Mouse (Mus musculus): ENCODE results near the gene Pak2. TPM values are rescaled to one million over a fixed set of nuclear protein-coding genes. Genes with fewer than 3 reads are reported as not detected.
"Not testable (repeated sequence)": the region's sequence is repeated elsewhere in the genome, so short reads cannot be mapped to it uniquely, and the experiment has no call there.

Pak2 gene
- polyA plus RNA-seq, 1 experiment, result 22.5 TPM

- peaks cover 3% of the 10 kb centered on the region; the same call in 1 of the 2 replicates for H3K4me1 ChIP-seq (ENCODE audit: control insufficient read depth, insufficient read depth, low read length)
- peak overlapping the region; percentile 93 for H3K27ac ChIP-seq (ENCODE audit: insufficient read depth, low read length)
- no peak for DNase-seq
- under 1% methylated on average over 29 of the region's 30 CpGs for WGBS
- peak overlapping the region; percentile 92 for H3K4me3 ChIP-seq (replicated peaks; ENCODE audit: insufficient read depth, low read depth, low read length)
- H3K27me3 ChIP-seq (ENCODE audit: control insufficient read depth, insufficient read depth, low read length), result no peaks in the 10 kb centered on the region
- TF ChIP-seq POLR2A (IDR thresholded peaks at IDR 0.05; ENCODE audit: borderline replicate concordance, insufficient read depth, low read length) (no peak), CTCF (IDR thresholded peaks at IDR 0.05; ENCODE audit: borderline replicate concordance, insufficient read depth, low read depth, low read length) (no peak)
Measured at GRCm38 (mm10) chr16:32078408-32078990, 643 bp downstream of the Pak2 start.

- no peak for DNase-seq
- Histone ChIP-seq H3K27ac (ENCODE audit: insufficient read depth, low read length) (no peak overlapping the region), H3K27me3 (ENCODE audit: control insufficient read depth, insufficient read depth, low read length) (no peaks in the 10 kb centered on the region), H3K4me3 (replicated peaks; ENCODE audit: insufficient read depth, low read depth, low read length) (peak overlapping the region; percentile 92), H3K4me1 (ENCODE audit: control insufficient read depth, insufficient read depth, low read length) (peaks cover 3% of the 10 kb centered on the region; the same call in 1 of the 2 replicates)
- 8% methylated on average over 13 of the region's 13 CpGs for WGBS
- TF ChIP-seq POLR2A (IDR thresholded peaks at IDR 0.05; ENCODE audit: borderline replicate concordance, insufficient read depth, low read length) (no peak), CTCF (IDR thresholded peaks at IDR 0.05; ENCODE audit: borderline replicate concordance, insufficient read depth, low read depth, low read length) (no peak)
Measured at GRCm38 (mm10) chr16:32077648-32078407, 1.3 kb downstream of the Pak2 start.

- 27% methylated on average over 3 of the region's 3 CpGs for WGBS
- Histone ChIP-seq H3K4me3 (replicated peaks; ENCODE audit: insufficient read depth, low read depth, low read length) (no peak overlapping the region), H3K27me3 (ENCODE audit: control insufficient read depth, insufficient read depth, low read length) (no peaks in the 10 kb centered on the region), H3K4me1 (ENCODE audit: control insufficient read depth, insufficient read depth, low read length) (peaks cover 3% of the 10 kb centered on the region; the same call in 1 of the 2 replicates), H3K27ac (ENCODE audit: insufficient read depth, low read length) (no peak overlapping the region)
- TF ChIP-seq CTCF (IDR thresholded peaks at IDR 0.05; ENCODE audit: borderline replicate concordance, insufficient read depth, low read depth, low read length), result no peak
- TF ChIP-seq POLR2A (IDR thresholded peaks at IDR 0.05; ENCODE audit: borderline replicate concordance, insufficient read depth, low read length), result no peak
- peak in 1 of 2 experiments; percentile 33 for DNase-seq
Measured at GRCm38 (mm10) chr16:32076406-32076805, 2.7 kb downstream of the Pak2 start.

GRCm38 (mm10) chr16:32075762-32076161, 3.4 kb downstream of the Pak2 start:
- TF ChIP-seq POLR2A (IDR thresholded peaks at IDR 0.05; ENCODE audit: borderline replicate concordance, insufficient read depth, low read length), result no peak

GRCm38 (mm10) chr16:32070070-32070469, 9.1 kb downstream of the Pak2 start:
- WGBS, result 83% methylated on average over 4 of the region's 4 CpGs
- not testable (repeated sequence) for H3K27me3 ChIP-seq (ENCODE audit: control insufficient read depth, insufficient read depth, low read length); DNase-seq; H3K4me3 ChIP-seq (replicated peaks; ENCODE audit: insufficient read depth, low read depth, low read length); H3K4me1 ChIP-seq (ENCODE audit: control insufficient read depth, insufficient read depth, low read length); H3K27ac ChIP-seq (ENCODE audit: insufficient read depth, low read length)

More at GRCm38 (mm10) chr16:32075762-32076161, 3.4 kb downstream of the Pak2 start:
- Histone ChIP-seq H3K27ac (ENCODE audit: insufficient read depth, low read length) (no peak overlapping the region), H3K27me3 (ENCODE audit: control insufficient read depth, insufficient read depth, low read length) (no peaks in the 10 kb centered on the region), H3K4me3 (replicated peaks; ENCODE audit: insufficient read depth, low read depth, low read length) (no peak overlapping the region), H3K4me1 (ENCODE audit: control insufficient read depth, insufficient read depth, low read length) (peaks cover 3% of the 10 kb centered on the region; the same call in 1 of the 2 replicates)
- DNase-seq, result no peak
- 56% methylated on average over 1 of the region's 1 CpGs for WGBS

- Histone ChIP-seq H3K4me1 (ENCODE audit: control insufficient read depth, insufficient read depth, low read length) (peaks cover 6% of the 10 kb centered on the region), H3K4me3 (replicated peaks; ENCODE audit: insufficient read depth, low read depth, low read length) (no peak overlapping the region), H3K27ac (ENCODE audit: insufficient read depth, low read length) (no peak overlapping the region), H3K27me3 (ENCODE audit: control insufficient read depth, insufficient read depth, low read length) (no peaks in the 10 kb centered on the region)
- DNase-seq, result no peak
- TF ChIP-seq POLR2A (IDR thresholded peaks at IDR 0.05; ENCODE audit: borderline replicate concordance, insufficient read depth, low read length) (no peak), CTCF (IDR thresholded peaks at IDR 0.05; ENCODE audit: borderline replicate concordance, insufficient read depth, low read depth, low read length) (no peak)
- 84% methylated on average over 12 of the region's 12 CpGs for WGBS
Measured at GRCm38 (mm10) chr16:32068389-32069300, 10.5 kb downstream of the Pak2 start.

- Histone ChIP-seq H3K4me3 (replicated peaks; ENCODE audit: insufficient read depth, low read depth, low read length) (no peak overlapping the region), H3K27ac (ENCODE audit: insufficient read depth, low read length) (no peak overlapping the region), H3K27me3 (ENCODE audit: control insufficient read depth, insufficient read depth, low read length) (no peaks in the 10 kb centered on the region), H3K4me1 (ENCODE audit: control insufficient read depth, insufficient read depth, low read length) (peaks cover 6% of the 10 kb centered on the region)
- TF ChIP-seq CTCF (IDR thresholded peaks at IDR 0.05; ENCODE audit: borderline replicate concordance, insufficient read depth, low read depth, low read length) (no peak), POLR2A (IDR thresholded peaks at IDR 0.05; ENCODE audit: borderline replicate concordance, insufficient read depth, low read length) (no peak)
- WGBS, result 100% methylated on average over 1 of the region's 1 CpGs
- DNase-seq, result no peak
Measured at GRCm38 (mm10) chr16:32066899-32067298, 12.2 kb downstream of the Pak2 start.

All from cerebellum, adult 2 months (tissue).